Mouse (Mus musculus) intestine, embryonic 16.5 days (tissue): ENCODE measurements around the gene Capn2. TPM values are rescaled to one million over a fixed set of nuclear protein-coding genes. Genes with fewer than 3 reads are reported as not detected.

Experiments
- ATAC-seq: fragments of 200-750 bp; cut with Nextera tagmentation; 2 replicates; pipeline ENCODE4 v1.8.0; 2017; ENCODE audit warnings: moderate TSS enrichment, moderate library complexity
- H3K27ac ChIP-seq: fragments of 300-500 bp; sonication (generic); 2 replicates; pipeline ENCODE4 v1.5.1; 2014; ENCODE audit warnings: mild to moderate bottlenecking, low read length
- H3K27me3 ChIP-seq: fragments of 300-500 bp; sonication (generic); replicated peaks from 2 replicates; pipeline ENCODE4 v1.6.1; 2014; ENCODE audit warnings: low read length, control low read depth, mixed read lengths; ENCODE audit not compliant: control insufficient read depth, insufficient read depth
- H3K36me3 ChIP-seq: fragments of 300-500 bp; sonication (generic); 2 replicates; pipeline ENCODE4 v1.6.1; 2014; ENCODE audit warnings: low read length, control low read depth; ENCODE audit not compliant: control insufficient read depth, insufficient read depth
- H3K4me1 ChIP-seq: fragments of 300-500 bp; sonication (generic); 2 replicates; pipeline ENCODE4 v1.6.1; 2014; ENCODE audit warnings: low read length, control low read depth, mixed read lengths; ENCODE audit not compliant: control insufficient read depth, insufficient read depth
- H3K4me2 ChIP-seq: fragments of 300-500 bp; sonication (generic); 2 replicates; pipeline ENCODE4 v1.6.1; 2014; ENCODE audit warnings: low read depth, low read length, control low read depth
- H3K4me3 ChIP-seq: fragments of 300-500 bp; sonication (generic); 2 replicates; pipeline ENCODE4 v1.5.1; 2014; ENCODE audit warnings: mild to moderate bottlenecking, low read length
- H3K9ac ChIP-seq: fragments of 300-500 bp; sonication (generic); 2 replicates; pipeline ENCODE4 v1.6.1; 2014; ENCODE audit warnings: low read depth, low read length
- H3K9me3 ChIP-seq: fragments of 300-500 bp; sonication (generic); 2 replicates; pipeline ENCODE4 v1.6.1; 2016; ENCODE audit warnings: low read length, control low read depth; ENCODE audit not compliant: control insufficient read depth
- WGBS: fragments of 180-500 bp; shearing (Covaris S2); extraction: QIAGEN DNeasy Blood & Tissue Kit; methylation state at CpG from one replicate; pipeline ENCODE4 v1.1.7; 2014; 5-methylcytosine and 5-hydroxymethylcytosine counted together
- polyA plus RNA-seq: library from polyadenylated mRNA; unstranded; fragments of >200 nt; fragmentation: Nextera tagmentation; extraction: Ambion mirVana; gene quantifications from 2 replicates; pipeline ENCODE4 v1.2.1, GENCODE M21; 2015

Capn2 gene
- polyA plus RNA-seq, 1 experiment from 2014 or later, result 77.0 TPM

DNA sequence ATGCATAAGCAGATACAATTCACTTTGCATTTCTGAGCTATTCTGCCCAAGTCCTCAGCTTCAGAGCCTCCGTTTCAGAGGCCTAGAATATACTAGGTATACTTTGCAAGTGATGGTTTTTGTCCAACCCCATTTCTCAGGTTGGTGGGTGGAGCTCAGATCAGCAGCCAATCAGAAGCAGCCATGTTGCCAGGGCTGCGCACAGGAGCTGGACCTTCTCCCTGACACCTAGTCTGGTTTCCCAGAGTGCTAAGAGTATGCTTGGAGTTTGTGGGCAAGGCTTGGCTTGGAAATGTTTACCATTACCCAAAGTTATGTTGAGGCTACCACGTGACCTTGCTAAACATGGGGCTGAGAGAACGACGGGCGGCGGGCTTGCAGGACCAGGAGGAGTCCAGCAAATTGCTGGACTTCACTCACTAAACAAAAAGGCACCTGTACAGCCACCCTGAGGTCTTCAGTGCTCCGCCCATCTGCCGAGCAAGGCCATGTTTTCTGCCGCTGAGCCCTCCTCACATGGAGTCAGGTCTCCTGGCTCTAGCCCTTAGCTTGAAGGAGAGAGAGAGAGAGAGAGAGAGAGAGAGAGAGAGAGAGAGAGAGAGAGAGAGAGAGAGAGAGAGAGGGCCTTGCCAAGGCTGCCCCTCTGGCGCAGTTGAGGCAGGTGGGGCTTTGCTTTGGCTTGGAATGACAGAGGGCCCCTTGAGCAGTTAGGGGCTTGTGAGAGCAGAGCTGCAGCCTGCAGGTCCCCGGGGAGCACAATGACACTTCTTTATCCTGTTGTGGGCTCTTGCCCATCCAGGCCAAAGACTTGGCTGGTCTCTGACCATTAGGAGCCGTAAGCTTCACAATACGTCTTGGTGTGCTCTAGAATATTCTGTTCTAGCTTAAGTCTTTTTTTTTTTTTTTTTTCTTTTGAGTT, 34.2 kb downstream of the Capn2 start:
- H3K27ac ChIP-seq, result no peak overlapping the region
- H3K36me3 ChIP-seq, result peaks cover 10% of the 10 kb centered on the region
- H3K27me3 ChIP-seq, result no peaks in the 10 kb centered on the region
- WGBS, result 80% methylated on average over 14 of the region's 14 CpGs
- H3K9me3 ChIP-seq, result no peaks in the 10 kb centered on the region
- H3K4me3 ChIP-seq, result no peak overlapping the region
- H3K9ac ChIP-seq, result no peak overlapping the region
- ATAC-seq, result no peak
- no peak overlapping the region for H3K4me2 ChIP-seq
- H3K4me1 ChIP-seq, result peaks cover 6% of the 10 kb centered on the region; the same call in 1 of the 2 replicates

GRCm38 (mm10) chr1:182481646-182482295, 35.6 kb downstream of the Capn2 start:
- no peak overlapping the region; the same call in 1 of the 2 replicates for H3K27ac ChIP-seq
- no peak overlapping the region for H3K4me3 ChIP-seq
- ATAC-seq, result no peak
- no peak overlapping the region for H3K9ac ChIP-seq
- H3K9me3 ChIP-seq, result no peaks in the 10 kb centered on the region
- H3K36me3 ChIP-seq, result peaks cover 15% of the 10 kb centered on the region
- peaks cover 6% of the 10 kb centered on the region; the same call in 1 of the 2 replicates for H3K4me1 ChIP-seq
- H3K4me2 ChIP-seq, result no peak overlapping the region
- H3K27me3 ChIP-seq, result no peaks in the 10 kb centered on the region
- WGBS, result 81% methylated on average over 10 of the region's 10 CpGs

- Histone ChIP-seq H3K9me3 (no peaks in the 10 kb centered on the region), H3K36me3 (peaks cover 12% of the 10 kb centered on the region), H3K4me3 (no peak overlapping the region), H3K4me1 (peaks cover 6% of the 10 kb centered on the region; the same call in 1 of the 2 replicates), H3K9ac (no peak overlapping the region), H3K4me2 (no peak overlapping the region), H3K27me3 (no peaks in the 10 kb centered on the region), H3K27ac (no peak overlapping the region; the same call in 1 of the 2 replicates)
- WGBS, result 89% methylated on average over 7 of the region's 7 CpGs
- ATAC-seq, result no peak
Measured at GRCm38 (mm10) chr1:182481138-182481537, 36.3 kb downstream of the Capn2 start.

GRCm38 (mm10) chr1:182478935-182479334, 38.5 kb downstream of the Capn2 start:
- Histone ChIP-seq H3K36me3 (peaks cover 22% of the 10 kb centered on the region), H3K4me1 (peaks cover 6% of the 10 kb centered on the region; the same call in 1 of the 2 replicates), H3K27me3 (no peaks in the 10 kb centered on the region), H3K27ac (peak overlapping the region; percentile 84), H3K4me3 (no peak overlapping the region), H3K9me3 (no peaks in the 10 kb centered on the region), H3K4me2 (no peak overlapping the region), H3K9ac (no peak overlapping the region)
- ATAC-seq, result peak; percentile 83
- WGBS, result 57% methylated on average over 4 of the region's 4 CpGs

- WGBS, result 81% methylated on average over 5 of the region's 5 CpGs
- no peak overlapping the region for H3K9ac ChIP-seq
- H3K4me1 ChIP-seq, result peaks cover 6% of the 10 kb centered on the region; the same call in 1 of the 2 replicates
- no peaks in the 10 kb centered on the region for H3K9me3 ChIP-seq
- no peak for ATAC-seq
- H3K27ac ChIP-seq, result no peak overlapping the region
- H3K36me3 ChIP-seq, result peaks cover 30% of the 10 kb centered on the region
- H3K4me2 ChIP-seq, result no peak overlapping the region
- H3K27me3 ChIP-seq, result no peaks in the 10 kb centered on the region
- H3K4me3 ChIP-seq, result no peak overlapping the region
Measured at GRCm38 (mm10) chr1:182475005-182475796, 42.2 kb downstream of the Capn2 start.

- peaks cover 17% of the 10 kb centered on the region for H3K36me3 ChIP-seq
- H3K27me3 ChIP-seq, result no peaks in the 10 kb centered on the region
- H3K4me1 ChIP-seq, result no peaks in the 10 kb centered on the region
- no peak overlapping the region for H3K9ac ChIP-seq
- no peak overlapping the region for H3K4me3 ChIP-seq
- H3K4me2 ChIP-seq, result no peak overlapping the region
- no peak for ATAC-seq
- H3K27ac ChIP-seq, result no peak overlapping the region
- WGBS, result 87% methylated on average over 4 of the region's 4 CpGs
- no peaks in the 10 kb centered on the region for H3K9me3 ChIP-seq
Measured at GRCm38 (mm10) chr1:182465978-182466377, 51.4 kb downstream of the Capn2 start.

- 0 out of 2 replicates have a peak, but pooled peaks have one; percentile 32 for ATAC-seq
- H3K4me2 ChIP-seq, result no peak overlapping the region
- no peak overlapping the region for H3K27ac ChIP-seq
- WGBS, result 45% methylated on average over 4 of the region's 4 CpGs
- no peak overlapping the region for H3K9ac ChIP-seq
- no peaks in the 10 kb centered on the region for H3K27me3 ChIP-seq
- H3K9me3 ChIP-seq, result no peaks in the 10 kb centered on the region
- no peaks in the 10 kb centered on the region for H3K4me1 ChIP-seq
- H3K4me3 ChIP-seq, result no peak overlapping the region
- peaks cover 13% of the 10 kb centered on the region for H3K36me3 ChIP-seq
Measured at GRCm38 (mm10) chr1:182465309-182465708, 52.1 kb downstream of the Capn2 start.

DNA sequence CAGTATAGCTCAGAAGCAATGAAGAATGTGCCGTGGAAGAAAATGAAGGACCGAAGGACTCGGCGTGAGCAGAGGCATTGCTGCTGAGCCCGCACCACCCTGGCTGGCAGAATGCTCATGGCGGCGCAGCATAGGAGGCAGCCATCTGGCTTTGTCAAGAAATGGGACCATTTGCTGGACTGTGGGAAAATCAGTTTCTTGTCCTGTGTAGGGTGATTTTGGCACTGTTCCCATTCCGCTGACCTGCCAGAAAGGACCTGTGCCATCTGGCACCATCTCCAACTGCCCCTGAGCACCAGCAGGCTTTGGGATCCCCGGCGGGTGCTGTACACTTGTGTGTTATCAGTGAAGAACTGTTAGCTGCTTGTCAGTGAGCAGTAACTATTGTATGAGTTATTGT, 55.6 kb downstream of the Capn2 start:
- Histone ChIP-seq H3K9me3 (no peaks in the 10 kb centered on the region), H3K27me3 (no peaks in the 10 kb centered on the region), H3K4me1 (peaks cover 6% of the 10 kb centered on the region; the same call in 1 of the 2 replicates), H3K4me2 (no peak overlapping the region), H3K36me3 (no peaks in the 10 kb centered on the region), H3K4me3 (no peak overlapping the region), H3K27ac (peak overlapping the region; percentile 45; the same call in 1 of the 2 replicates), H3K9ac (no peak overlapping the region)
- 87% methylated on average over 10 of the region's 10 CpGs for WGBS
- ATAC-seq, result 0 out of 2 replicates have a peak, but pooled peaks have one; percentile 24
